Mouse (Mus musculus) cerebellum, postnatal 25 days (tissue): Measurements from ENCODE around the gene Chchd4.

Source experiments
- DNase-seq, 2 experiments: peaks; one replicate each; pipeline ENCODE4 v3.0.0; 2021; ENCODE audit warnings: mixed read lengths in 2 of 2

Chchd4 gene

GRCm38 (mm10) chr6:91472868-91473804 lies at the start of gene Chchd4, which contains the start of gene Tmem43:
TSS of gene Chchd4 (minus strand) at chr6:91473546.
TSS of gene Tmem43 (plus strand) at chr6:91473703.
- peak; percentile 98 to 99 for DNase-seq

DNA sequence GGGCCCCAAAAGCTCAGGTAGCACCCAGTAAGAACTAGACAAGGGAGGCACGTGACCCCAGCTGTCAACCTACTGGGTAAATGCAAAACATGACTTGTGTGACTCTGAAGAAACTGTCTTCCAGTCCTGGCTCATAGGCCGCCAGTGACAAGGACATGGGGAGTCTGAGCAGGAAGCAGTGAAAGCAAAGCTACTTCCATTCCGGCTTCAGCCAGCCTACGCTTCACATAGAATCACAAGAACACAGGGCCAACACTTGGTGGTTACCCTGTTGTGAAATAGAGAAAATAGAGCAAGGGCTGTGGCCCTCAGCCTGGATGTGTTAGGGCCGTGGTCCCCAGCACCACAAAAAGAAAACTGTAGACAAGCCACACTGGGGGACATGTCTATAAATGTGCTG lies 49.5 kb upstream of the Chchd4 start:
- DNase-seq = no peak

GRCm38 (mm10) chr6:91518454-91519020 lies 45.2 kb upstream of the Chchd4 start:
- DNase-seq = no peak

GRCm38 (mm10) chr6:91515545-91516449 lies 42.5 kb upstream of the Chchd4 start, which contains the start of the genes Xpc and Lsm3:
TSS of gene Xpc (minus strand) at chr6:91515888.
TSS of gene Lsm3 (plus strand) at chr6:91515928.
- peak; percentile 99 for DNase-seq

- no peak for DNase-seq
Observed at GRCm38 (mm10) chr6:91514737-91515362, 41.5 kb upstream of the Chchd4 start.

DNA sequence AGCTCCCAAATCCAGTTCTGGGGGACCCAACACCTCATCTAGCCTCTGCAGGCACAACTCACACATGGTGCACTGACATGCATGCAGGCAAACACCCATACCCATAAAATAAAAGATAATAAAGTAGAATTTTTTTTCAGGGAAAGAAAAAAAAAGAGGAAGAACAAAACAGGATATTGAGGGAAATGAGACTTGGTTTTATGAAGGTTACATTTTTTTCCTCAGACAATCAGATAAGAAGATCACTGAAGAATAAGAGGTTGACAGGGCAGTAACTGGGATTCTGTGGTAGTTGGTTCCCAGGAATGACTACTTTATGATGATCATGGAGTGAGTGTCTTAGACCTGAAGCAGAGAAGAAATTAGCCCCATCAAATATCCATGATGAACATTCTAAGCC lies 40.8 kb upstream of the Chchd4 start:
- no peak for DNase-seq

DNA sequence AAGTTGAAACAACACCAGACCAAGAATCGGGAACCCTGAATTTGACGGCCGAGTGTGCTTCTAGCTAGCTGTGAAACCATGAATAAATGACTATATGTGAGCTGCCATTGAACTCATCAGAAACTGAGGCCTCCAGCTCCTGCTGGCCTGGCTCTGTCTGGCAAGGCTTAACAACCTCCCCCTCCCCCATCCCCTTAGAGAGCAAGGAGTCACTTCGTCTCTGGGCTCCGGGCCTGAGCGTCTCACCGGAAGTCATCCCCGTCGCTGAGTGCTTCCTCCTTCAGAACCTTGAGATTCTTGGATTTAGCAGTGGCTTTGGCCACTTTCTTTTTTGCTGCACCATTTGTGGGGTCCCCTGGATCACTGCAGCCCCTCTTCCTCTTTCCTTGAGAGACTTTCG lies 36.9 kb upstream of the Chchd4 start:
- DNase-seq = no peak

- peak; percentile 65 to 83 for DNase-seq
Observed at GRCm38 (mm10) chr6:91509326-91509725, 36.0 kb upstream of the Chchd4 start.

DNA sequence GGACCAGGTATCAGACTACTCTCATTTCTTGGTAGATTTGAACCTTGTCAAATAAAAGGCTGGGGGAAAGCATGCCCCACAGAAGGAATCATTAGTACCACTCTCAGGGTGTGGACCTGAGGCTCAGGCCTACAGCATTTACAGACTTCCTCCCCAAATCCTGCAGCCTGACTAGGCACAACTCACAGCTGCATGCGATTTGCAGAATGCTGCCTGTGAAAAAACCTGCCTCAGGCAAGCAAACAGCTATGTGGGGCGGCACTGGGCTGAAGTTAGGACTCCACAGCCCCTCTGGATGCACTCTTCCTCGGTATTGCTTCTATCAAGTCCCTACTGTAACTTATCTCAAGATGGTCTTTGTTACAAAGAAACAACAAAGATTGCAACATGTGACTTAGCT lies 34.7 kb upstream of the Chchd4 start:
- DNase-seq = no peak

- DNase-seq = no peak
Observed at GRCm38 (mm10) chr6:91506036-91506435, 32.7 kb upstream of the Chchd4 start.

- no peak for DNase-seq
Observed at GRCm38 (mm10) chr6:91503302-91503701, 30.0 kb upstream of the Chchd4 start.

DNA sequence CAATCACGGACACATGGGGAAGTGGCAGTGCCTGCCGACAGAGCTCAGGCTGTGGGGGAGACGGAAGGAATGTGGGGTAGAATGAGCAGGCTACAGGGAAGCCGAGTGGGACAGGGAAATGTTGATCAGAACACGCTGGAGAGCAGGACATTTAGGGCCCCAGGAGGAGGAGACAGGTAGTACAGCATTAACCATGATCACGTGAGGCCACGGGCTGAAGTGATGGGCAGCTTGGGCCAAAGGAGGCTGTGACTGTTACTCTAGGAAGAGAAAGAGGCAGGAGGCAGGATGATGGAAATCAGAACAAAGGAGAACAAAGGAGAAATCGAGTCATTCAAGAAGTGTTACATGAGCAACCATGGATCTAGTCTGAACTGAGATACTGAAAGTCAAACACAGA lies 21.2 kb upstream of the Chchd4 start:
- no peak for DNase-seq

- DNase-seq = no peak
Observed at GRCm38 (mm10) chr6:91493053-91493452, 19.7 kb upstream of the Chchd4 start.

GRCm38 (mm10) chr6:91491004-91491403 lies 17.7 kb upstream of the Chchd4 start:
- no peak for DNase-seq

GRCm38 (mm10) chr6:91489872-91490271 lies 16.5 kb upstream of the Chchd4 start:
- no peak for DNase-seq

- no peak for DNase-seq
Observed at GRCm38 (mm10) chr6:91488496-91489212, 15.3 kb upstream of the Chchd4 start.

DNA sequence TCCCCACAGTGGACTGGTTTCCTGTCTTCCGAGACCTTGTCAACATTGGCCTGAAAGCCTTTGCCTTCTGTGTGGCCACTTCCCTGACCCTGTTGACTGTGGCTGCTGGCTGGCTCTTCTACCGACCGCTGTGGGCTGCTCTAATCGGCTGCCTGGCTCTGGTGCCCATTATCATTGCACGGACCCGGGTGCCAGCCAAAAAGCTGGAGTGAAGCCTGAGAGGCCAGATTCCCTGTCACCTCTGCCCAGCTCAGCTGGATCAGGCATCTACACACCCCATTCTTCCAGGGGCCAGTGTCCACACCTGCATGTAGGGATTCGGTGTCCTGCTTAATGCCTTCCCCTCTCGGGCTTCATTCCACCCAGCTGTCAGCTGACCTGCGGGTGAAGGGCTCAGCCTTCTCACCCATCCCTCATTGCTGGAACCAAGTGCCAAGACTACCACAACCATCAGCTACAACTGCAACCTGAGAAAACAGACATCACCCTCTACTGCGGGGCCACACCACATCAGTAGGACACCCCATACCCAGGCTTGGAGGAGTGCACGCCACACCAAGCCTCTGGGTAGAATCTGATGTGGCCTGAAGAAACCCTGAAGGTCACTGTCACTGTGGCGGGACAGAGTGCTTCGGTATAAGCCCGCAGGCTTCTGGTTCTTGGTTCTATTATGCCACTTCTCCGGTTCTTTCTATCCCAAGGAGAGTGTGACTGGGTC lies 13.5 kb upstream of the Chchd4 start:
- DNase-seq = no peak

DNA sequence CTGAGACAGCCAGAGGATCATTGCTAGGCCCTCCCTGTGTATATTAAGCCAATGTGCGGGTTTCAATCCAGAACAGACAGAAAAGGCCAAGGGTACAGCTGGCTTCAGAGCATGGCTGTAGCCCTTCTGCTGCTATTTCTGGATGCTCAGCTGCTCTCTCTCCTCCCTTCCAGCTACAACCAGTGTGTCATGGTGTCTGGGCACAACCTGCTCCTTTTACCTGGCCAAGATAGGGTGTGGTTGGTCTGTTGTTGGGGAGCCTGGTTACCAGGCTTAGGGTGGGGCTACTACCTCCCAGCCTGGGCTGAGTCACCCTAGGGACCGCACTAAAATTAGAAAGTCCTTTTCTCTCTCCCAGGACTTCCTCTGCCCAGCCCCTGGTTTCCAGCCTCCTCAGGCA lies 10.0 kb upstream of the Chchd4 start:
- DNase-seq = no peak

GRCm38 (mm10) chr6:91476541-91476940 lies 3.2 kb upstream of the Chchd4 start:
- no peak for DNase-seq

- no peak for DNase-seq
Observed at GRCm38 (mm10) chr6:91474441-91475190, 1.3 kb upstream of the Chchd4 start.
